Mouse (Mus musculus) midbrain, embryonic 16.5 days (tissue): ENCODE measurements around the gene Ubiad1. TPM values are rescaled to one million over a fixed set of nuclear protein-coding genes. Genes with fewer than 3 reads are reported as not detected.

Experiments
- polyA plus RNA-seq: library from polyadenylated mRNA; unstranded; fragments of >200 nt; fragmentation: Nextera tagmentation; extraction: Ambion mirVana; gene quantifications from 2 replicates; pipeline ENCODE4 v1.2.1, GENCODE M21; 2015

Gene Ubiad1
- polyA plus RNA-seq, 1 experiment from 2014 or later = 19.8 TPM

Other genes starting within 250 kb of the Ubiad1 start
- 12.4 and 12.7 TPM in 2 replicates for gene Disp3, start 156.8 kb downstream of the Ubiad1 start, polyA plus RNA-seq
- gene Mtor, start 3.8 kb upstream of the Ubiad1 start, polyA plus RNA-seq = 23.0 and 24.4 TPM in 2 replicates
- gene Angptl7, start 55.7 kb upstream of the Ubiad1 start, polyA plus RNA-seq = 0.34 and 0.43 TPM in 2 replicates
- 92.3 and 93.1 TPM in 2 replicates for gene Exosc10, start 113.7 kb upstream of the Ubiad1 start, polyA plus RNA-seq
- 147 and 162 TPM in 2 replicates for gene Srm, start 146.7 kb upstream of the Ubiad1 start, polyA plus RNA-seq
- gene Masp2, start 157.8 kb upstream of the Ubiad1 start, polyA plus RNA-seq = 1.2 TPM in 2 replicates
- 166 and 198 TPM in 2 replicates for gene Tardbp, start 182.2 kb upstream of the Ubiad1 start, polyA plus RNA-seq
- not detected in 2 replicates for gene Gm572, start 198.5 kb upstream of the Ubiad1 start, polyA plus RNA-seq